Mouse (Mus musculus): ENCODE measurements at regions not wholly inside any gene's neighbourhood (a gene's known extent, or its start where the extent isn't known, plus 50 kb on each side); places are given as distances from the start of the nearest gene placed in this dataset.

DNA sequence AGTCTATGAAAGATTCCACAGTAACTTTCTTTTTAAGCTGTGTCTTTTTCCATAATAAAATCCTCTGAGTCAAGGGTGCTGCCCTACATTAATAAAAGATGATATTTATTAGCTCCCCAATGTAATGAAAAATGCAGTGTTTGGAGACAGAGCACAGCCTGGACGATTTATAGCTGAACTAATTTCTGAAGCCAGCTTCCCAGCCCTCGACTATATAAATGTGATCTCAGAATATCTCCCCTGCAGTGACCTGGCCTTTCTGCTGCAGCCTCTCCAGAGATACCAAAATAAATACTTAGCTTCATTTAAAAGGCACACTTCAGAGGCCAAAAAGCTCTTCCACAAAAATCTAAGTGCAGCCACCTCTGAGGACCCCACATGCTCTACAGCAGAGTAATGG is 534.7 kb downstream of the Zfp619 start:
- no peak for TF ChIP-seq HCFC1 (IDR thresholded peaks at IDR 0.05; ENCODE audit: borderline replicate concordance, insufficient read depth, low read length)
- TF ChIP-seq MAFK (IDR thresholded peaks at IDR 0.05; ENCODE audit: insufficient read depth, low read depth, low read length) = no peak
- TF ChIP-seq CHD2 (IDR thresholded peaks at IDR 0.05; ENCODE audit: low read depth, low read length) = no peak
- TF ChIP-seq ZNF384 (IDR thresholded peaks at IDR 0.05; ENCODE audit: low read depth, low read length) = no peak
- TF ChIP-seq ZC3H11A (IDR thresholded peaks at IDR 0.05; ENCODE audit: borderline replicate concordance, low read depth, low read length) = no peak
- H3K27ac ChIP-seq (ENCODE audit: insufficient read depth, low read depth, low read length, poor library complexity, severe bottlenecking) = no peak overlapping the region
- no peaks in the 10 kb centered on the region for H3K9me3 ChIP-seq (ENCODE audit: control insufficient read depth, insufficient read depth, low read depth, low read length)
- no peak overlapping the region for H3K4me3 ChIP-seq (ENCODE audit: insufficient read depth in 1 of 2, low read depth in 1 of 2, low read length in 2 of 2, poor library complexity in 1 of 2, severe bottlenecking in 1 of 2)
- H3K36me3 ChIP-seq (ENCODE audit: control insufficient read depth, insufficient read depth, low read length, poor library complexity, severe bottlenecking) = no peaks in the 10 kb centered on the region
- H3K4me1 ChIP-seq (ENCODE audit: control insufficient read depth in 2 of 2, insufficient read depth in 2 of 2, low read length in 2 of 2, poor library complexity in 1 of 2) = no peaks in the 10 kb centered on the region
- in situ Hi-C loops (cut with MboI; ENCODE audit: low sequenced_read_pairs in 2 of 2, unreplicated experiment in 2 of 2) = no loop called here
- no peak overlapping the region for H3K9ac ChIP-seq (ENCODE audit: insufficient read depth, low read depth, low read length, poor library complexity, severe bottlenecking)
- no peak for DNase-seq (ENCODE audit: low read depth, low spot score)

DNA sequence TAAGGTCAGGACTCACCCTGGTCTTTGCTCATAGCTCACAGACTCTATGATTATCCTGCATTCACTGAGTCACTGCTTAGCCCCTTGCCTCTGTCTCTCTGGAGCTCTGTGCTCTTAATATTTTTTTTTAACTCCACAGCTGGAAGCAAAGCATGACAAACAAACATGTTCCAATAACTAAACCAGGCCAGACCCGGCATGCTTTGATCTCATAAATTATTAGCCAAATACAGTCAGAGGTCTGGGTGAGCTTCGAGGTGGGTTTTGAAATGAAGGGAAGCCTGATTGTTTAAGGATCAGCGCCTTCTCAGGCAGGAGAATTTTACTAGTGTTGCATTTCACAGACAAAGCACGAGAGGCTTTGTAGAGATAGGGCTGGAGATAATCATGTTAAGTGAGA is 541.3 kb downstream of the Zfp619 start:
- no peak overlapping the region for H3K4me3 ChIP-seq (ENCODE audit: insufficient read depth in 1 of 2, low read depth in 1 of 2, low read length in 2 of 2, poor library complexity in 1 of 2, severe bottlenecking in 1 of 2)
- in situ Hi-C loops (cut with MboI; ENCODE audit: low sequenced_read_pairs in 2 of 2, unreplicated experiment in 2 of 2) = no loop called here
- H3K36me3 ChIP-seq (ENCODE audit: control insufficient read depth, insufficient read depth, low read length, poor library complexity, severe bottlenecking) = no peaks in the 10 kb centered on the region
- H3K4me1 ChIP-seq (ENCODE audit: control insufficient read depth in 2 of 2, insufficient read depth in 2 of 2, low read length in 2 of 2, poor library complexity in 1 of 2) = no peaks in the 10 kb centered on the region
- DNase-seq (ENCODE audit: low read depth, low spot score) = no peak
- TF ChIP-seq CHD2 (IDR thresholded peaks at IDR 0.05; ENCODE audit: low read depth, low read length) = no peak
- TF ChIP-seq HCFC1 (IDR thresholded peaks at IDR 0.05; ENCODE audit: borderline replicate concordance, insufficient read depth, low read length) = no peak
- H3K27ac ChIP-seq (ENCODE audit: insufficient read depth, low read depth, low read length, poor library complexity, severe bottlenecking) = no peak overlapping the region
- no peaks in the 10 kb centered on the region for H3K9me3 ChIP-seq (ENCODE audit: control insufficient read depth, insufficient read depth, low read depth, low read length)
- no peak overlapping the region for H3K9ac ChIP-seq (ENCODE audit: insufficient read depth, low read depth, low read length, poor library complexity, severe bottlenecking)

- Histone ChIP-seq H3K36me3 (ENCODE audit: control insufficient read depth, insufficient read depth, low read length, poor library complexity, severe bottlenecking) (no peaks in the 10 kb centered on the region), H3K27ac (ENCODE audit: insufficient read depth, low read depth, low read length, poor library complexity, severe bottlenecking) (no peak overlapping the region), H3K9ac (ENCODE audit: insufficient read depth, low read depth, low read length, poor library complexity, severe bottlenecking) (no peak overlapping the region), H3K4me1 (ENCODE audit: control insufficient read depth in 2 of 2, insufficient read depth in 2 of 2, low read length in 2 of 2, poor library complexity in 1 of 2) (no peaks in the 10 kb centered on the region), H3K9me3 (ENCODE audit: control insufficient read depth, insufficient read depth, low read depth, low read length) (no peaks in the 10 kb centered on the region), H3K4me3 (ENCODE audit: insufficient read depth in 1 of 2, low read depth in 1 of 2, low read length in 2 of 2, poor library complexity in 1 of 2, severe bottlenecking in 1 of 2) (no peak overlapping the region)
- no peak for TF ChIP-seq CHD2 (IDR thresholded peaks at IDR 0.05; ENCODE audit: low read depth, low read length)
- no peak for TF ChIP-seq ZC3H11A (IDR thresholded peaks at IDR 0.05; ENCODE audit: borderline replicate concordance, low read depth, low read length)
- no peak for TF ChIP-seq HCFC1 (IDR thresholded peaks at IDR 0.05; ENCODE audit: borderline replicate concordance, insufficient read depth, low read length)
- TF ChIP-seq ZNF384 (IDR thresholded peaks at IDR 0.05; ENCODE audit: low read depth, low read length) = no peak
- no peak for TF ChIP-seq MAFK (IDR thresholded peaks at IDR 0.05; ENCODE audit: insufficient read depth, low read depth, low read length)
- no peak for DNase-seq (ENCODE audit: low read depth, low spot score)
- in situ Hi-C loops (cut with MboI; ENCODE audit: low sequenced_read_pairs in 2 of 2, unreplicated experiment in 2 of 2) = no loop called here
Observed at GRCm38 (mm10) chr7:40064631-40065030, 547.1 kb downstream of the Zfp619 start.

DNA sequence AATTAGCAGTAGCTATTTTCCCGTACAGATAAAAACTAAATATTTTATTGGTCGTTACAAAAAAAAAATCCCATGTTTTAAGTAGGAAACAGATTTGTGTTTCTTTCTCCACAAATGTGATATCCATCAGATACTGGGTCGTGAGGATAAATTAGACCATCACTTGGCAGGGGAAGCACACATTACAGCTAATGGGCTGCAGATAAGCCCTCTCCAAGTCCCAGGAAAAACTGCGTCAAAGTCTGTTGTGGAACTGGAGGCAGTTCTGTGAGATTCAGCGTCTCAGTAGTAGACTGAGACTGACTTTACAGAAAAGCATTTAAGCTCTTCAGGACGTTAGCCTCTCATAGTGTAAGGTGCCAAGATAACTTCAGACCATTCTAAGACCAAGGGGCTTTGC is 548.0 kb downstream of the Zfp619 start:
- H3K27ac ChIP-seq (ENCODE audit: insufficient read depth, low read depth, low read length, poor library complexity, severe bottlenecking) = no peak overlapping the region
- no peak overlapping the region for H3K9ac ChIP-seq (ENCODE audit: insufficient read depth, low read depth, low read length, poor library complexity, severe bottlenecking)
- no peaks in the 10 kb centered on the region for H3K9me3 ChIP-seq (ENCODE audit: control insufficient read depth, insufficient read depth, low read depth, low read length)
- in situ Hi-C loops (cut with MboI; ENCODE audit: low sequenced_read_pairs in 2 of 2, unreplicated experiment in 2 of 2) = no loop called here
- H3K4me1 ChIP-seq (ENCODE audit: control insufficient read depth in 2 of 2, insufficient read depth in 2 of 2, low read length in 2 of 2, poor library complexity in 1 of 2) = no peaks in the 10 kb centered on the region
- no peak for DNase-seq (ENCODE audit: low read depth, low spot score)
- no peak for TF ChIP-seq MAFK (IDR thresholded peaks at IDR 0.05; ENCODE audit: insufficient read depth, low read depth, low read length)
- TF ChIP-seq ZC3H11A (IDR thresholded peaks at IDR 0.05; ENCODE audit: borderline replicate concordance, low read depth, low read length) = no peak
- no peak for TF ChIP-seq CHD2 (IDR thresholded peaks at IDR 0.05; ENCODE audit: low read depth, low read length)
- no peak for TF ChIP-seq HCFC1 (IDR thresholded peaks at IDR 0.05; ENCODE audit: borderline replicate concordance, insufficient read depth, low read length)
- TF ChIP-seq ZNF384 (IDR thresholded peaks at IDR 0.05; ENCODE audit: low read depth, low read length) = no peak
- no peak overlapping the region for H3K4me3 ChIP-seq (ENCODE audit: insufficient read depth in 1 of 2, low read depth in 1 of 2, low read length in 2 of 2, poor library complexity in 1 of 2, severe bottlenecking in 1 of 2)
- no peaks in the 10 kb centered on the region for H3K36me3 ChIP-seq (ENCODE audit: control insufficient read depth, insufficient read depth, low read length, poor library complexity, severe bottlenecking)

DNA sequence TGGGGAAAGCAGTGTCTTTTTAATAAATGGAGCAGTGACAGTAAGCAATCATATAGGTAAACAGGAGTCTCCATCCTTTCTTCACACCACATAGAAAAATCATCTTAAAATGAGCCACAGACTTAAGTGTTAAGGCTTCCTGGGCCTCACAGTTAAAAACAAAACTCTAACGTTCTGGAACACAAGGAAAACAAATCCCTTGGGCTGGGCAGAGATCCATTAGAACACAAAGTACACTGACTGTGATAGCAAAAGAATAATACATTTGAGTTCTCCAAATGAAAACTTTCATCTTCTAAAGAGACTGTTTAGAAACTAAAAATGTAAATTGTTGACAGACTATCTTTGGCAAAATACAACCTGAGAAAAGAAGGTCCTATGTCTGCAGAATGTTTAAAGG is 549.8 kb downstream of the Zfp619 start:
- in situ Hi-C loops (cut with MboI; ENCODE audit: low sequenced_read_pairs in 2 of 2, unreplicated experiment in 2 of 2) = no loop called here
- H3K36me3 ChIP-seq (ENCODE audit: control insufficient read depth, insufficient read depth, low read length, poor library complexity, severe bottlenecking) = no peaks in the 10 kb centered on the region
- no peak for DNase-seq (ENCODE audit: low read depth, low spot score)
- no peaks in the 10 kb centered on the region for H3K4me1 ChIP-seq (ENCODE audit: control insufficient read depth in 2 of 2, insufficient read depth in 2 of 2, low read length in 2 of 2, poor library complexity in 1 of 2)
- H3K4me3 ChIP-seq (ENCODE audit: insufficient read depth in 1 of 2, low read depth in 1 of 2, low read length in 2 of 2, poor library complexity in 1 of 2, severe bottlenecking in 1 of 2) = no peak overlapping the region
- H3K9ac ChIP-seq (ENCODE audit: insufficient read depth, low read depth, low read length, poor library complexity, severe bottlenecking) = no peak overlapping the region
- H3K27ac ChIP-seq (ENCODE audit: insufficient read depth, low read depth, low read length, poor library complexity, severe bottlenecking) = no peak overlapping the region
- H3K9me3 ChIP-seq (ENCODE audit: control insufficient read depth, insufficient read depth, low read depth, low read length) = no peaks in the 10 kb centered on the region
- TF ChIP-seq ZC3H11A (IDR thresholded peaks at IDR 0.05; ENCODE audit: borderline replicate concordance, low read depth, low read length) = no peak
